Mouse (Mus musculus): ENCODE data around the gene Blnk.

Blnk gene

GRCm38 (mm10) chr19:40994057-40994585, at the start of gene Blnk:
Gene Blnk (minus strand): TSS chr19:40994535.
- peak; percentile 62 for DNase-seq

- no peak for DNase-seq
Observed at GRCm38 (mm10) chr19:41039110-41039509, 44.8 kb upstream of the Blnk start.

GRCm38 (mm10) chr19:41035809-41036551, 41.6 kb upstream of the Blnk start:
- DNase-seq = no peak

GRCm38 (mm10) chr19:41031869-41032268, 37.5 kb upstream of the Blnk start:
- DNase-seq = no peak

- no peak for DNase-seq
Observed at GRCm38 (mm10) chr19:41031009-41031408, 36.7 kb upstream of the Blnk start.

GRCm38 (mm10) chr19:41030161-41030560, 35.8 kb upstream of the Blnk start:
- DNase-seq = no peak

GRCm38 (mm10) chr19:41029219-41029618, 34.9 kb upstream of the Blnk start, which contains the start of gene Dntt:
Gene Dntt (plus strand): TSS chr19:41029275.
- DNase-seq = no peak

- DNase-seq = no peak
Observed at GRCm38 (mm10) chr19:41027601-41028000, 33.3 kb upstream of the Blnk start.

GRCm38 (mm10) chr19:41027024-41027423, 32.7 kb upstream of the Blnk start:
- DNase-seq = no peak

- no peak for DNase-seq
Observed at GRCm38 (mm10) chr19:41026551-41026950, 32.2 kb upstream of the Blnk start.

GRCm38 (mm10) chr19:41022244-41022643, 27.9 kb upstream of the Blnk start:
- DNase-seq = peak; percentile 20

- DNase-seq = no peak
Observed at GRCm38 (mm10) chr19:41020537-41020936, 26.2 kb upstream of the Blnk start.

- DNase-seq = no peak
Observed at GRCm38 (mm10) chr19:41019164-41019675, 24.9 kb upstream of the Blnk start.

- DNase-seq = peak; percentile 61
Observed at GRCm38 (mm10) chr19:41015951-41016716, 21.8 kb upstream of the Blnk start.

- DNase-seq = no peak
Observed at GRCm38 (mm10) chr19:41014003-41014402, 19.7 kb upstream of the Blnk start.

GRCm38 (mm10) chr19:41013591-41013990, 19.3 kb upstream of the Blnk start:
- DNase-seq = no peak

GRCm38 (mm10) chr19:41011676-41012075, 17.3 kb upstream of the Blnk start:
- DNase-seq = no peak

GRCm38 (mm10) chr19:41008674-41009395, 14.5 kb upstream of the Blnk start:
- no peak for DNase-seq

- DNase-seq = no peak
Observed at GRCm38 (mm10) chr19:41007733-41008132, 13.4 kb upstream of the Blnk start.

- no peak for DNase-seq
Observed at GRCm38 (mm10) chr19:41007326-41007725, 13.0 kb upstream of the Blnk start.

GRCm38 (mm10) chr19:41006621-41007020, 12.3 kb upstream of the Blnk start:
- DNase-seq = no peak

GRCm38 (mm10) chr19:41003694-41004315, 9.5 kb upstream of the Blnk start:
- DNase-seq = no peak

- DNase-seq = no peak
Observed at GRCm38 (mm10) chr19:40999569-40999968, 5.2 kb upstream of the Blnk start.
